Mouse (Mus musculus): ENCODE measurements around the gene Mapk8. TPM values are rescaled to one million over a fixed set of nuclear protein-coding genes. Genes with fewer than 3 reads are reported as not detected.
"Not testable (repeated sequence)": the region's sequence is repeated elsewhere in the genome, so short reads cannot be mapped to it uniquely, and the experiment has no call there.

Gene Mapk8
- polyA plus RNA-seq, 1 experiment from 2014 or later, result 12.0 TPM

DNA sequence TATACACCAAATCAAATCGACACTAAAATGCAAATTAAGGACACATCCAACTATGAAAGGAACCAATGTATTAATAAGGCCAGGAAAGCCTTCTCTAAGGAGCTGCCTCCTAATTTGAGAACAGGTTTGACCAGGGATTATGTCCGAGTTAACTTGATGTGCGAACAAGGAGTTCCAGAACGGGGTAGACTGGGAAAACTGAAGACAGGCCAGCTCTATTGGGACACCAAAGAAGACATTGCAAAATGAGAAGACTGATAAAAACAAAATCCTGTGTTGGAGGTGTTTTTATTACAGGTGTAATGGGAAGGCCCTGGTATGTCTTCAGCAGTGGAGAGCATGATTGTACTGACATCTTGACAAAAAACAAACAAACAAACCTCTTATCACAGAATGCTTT, 1.3 kb upstream of the Mapk8 start:
- Histone ChIP-seq H3K27ac (no peak overlapping the region), H3K4me3 (no peak overlapping the region), H3K4me2 (no peak overlapping the region), H3K9ac (no peak overlapping the region), H3K9me3 (replicated peaks) (no peaks in the 10 kb centered on the region), H3K36me3 (no peaks in the 10 kb centered on the region), H3K27me3 (peaks cover 4% of the 10 kb centered on the region; the same call in 1 of the 2 replicates), H3K4me1 (replicated peaks) (peaks cover 15% of the 10 kb centered on the region)
- WGBS, result 82% methylated on average over 4 of the region's 4 CpGs
- ATAC-seq (replicated peaks; ENCODE audit: insufficient number of reproducible peaks, insufficient read depth, low FRiP score, low read depth), result no peak

DNA sequence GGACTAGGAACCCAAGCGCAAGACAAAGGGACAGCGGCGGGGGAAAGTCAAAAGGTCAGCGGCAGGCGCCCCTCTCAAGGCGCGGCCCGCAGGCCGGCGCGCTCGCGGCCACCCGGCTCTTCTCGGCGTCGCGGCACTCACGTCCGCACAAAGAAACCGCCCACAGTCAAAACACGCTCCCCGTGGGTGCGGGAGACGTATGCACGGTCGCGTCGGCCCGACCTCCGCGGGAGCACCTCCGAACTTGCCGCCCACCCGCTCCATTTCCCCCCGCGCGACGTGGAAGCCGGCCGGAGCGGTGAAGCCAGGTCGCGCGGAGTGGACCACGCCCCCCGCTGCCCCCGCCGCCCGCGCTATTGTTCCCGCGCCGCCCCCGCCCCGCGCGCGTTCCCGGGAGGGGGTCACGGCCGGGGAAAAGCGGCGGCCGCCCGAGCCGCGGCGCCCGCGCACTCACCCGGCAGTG, 366 bp downstream of the Mapk8 start:
- Histone ChIP-seq H3K4me3 (peak overlapping the region; percentile 95), H3K27me3 (peaks cover 4% of the 10 kb centered on the region; the same call in 1 of the 2 replicates), H3K9ac (peak overlapping the region; percentile 95), H3K4me2 (peak overlapping the region; percentile 61), H3K4me1 (replicated peaks) (peaks cover 15% of the 10 kb centered on the region), H3K36me3 (no peaks in the 10 kb centered on the region), H3K27ac (peak overlapping the region; percentile 92), H3K9me3 (replicated peaks) (no peaks in the 10 kb centered on the region)
- peak; percentile 67 for ATAC-seq (replicated peaks; ENCODE audit: insufficient number of reproducible peaks, insufficient read depth, low FRiP score, low read depth)
- WGBS, result under 1% methylated on average over 72 of the region's 72 CpGs

DNA sequence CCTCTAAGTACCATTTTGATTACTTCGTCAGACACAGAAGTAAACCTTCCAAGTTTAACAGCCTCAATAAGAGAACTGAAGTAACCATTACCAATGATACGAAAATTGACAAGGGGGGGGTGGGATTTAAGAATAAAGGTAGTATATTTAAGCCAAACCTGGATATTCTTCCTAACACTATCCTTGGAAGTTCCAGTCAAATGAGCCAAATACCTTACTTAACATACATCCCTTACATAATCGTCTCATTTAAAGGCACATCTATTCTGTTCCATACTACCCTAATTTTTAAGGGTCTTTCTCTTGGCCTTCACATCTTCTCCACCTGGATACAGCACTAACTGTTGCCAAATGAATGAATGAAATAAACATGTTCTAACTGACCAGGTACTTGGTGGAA, 996 bp downstream of the Mapk8 start:
- H3K4me2 ChIP-seq, result peak overlapping the region; percentile 61
- H3K4me3 ChIP-seq, result peak overlapping the region; percentile 95
- no peaks in the 10 kb centered on the region for H3K9me3 ChIP-seq (replicated peaks)
- 33% methylated on average over 3 of the region's 3 CpGs for WGBS
- peak overlapping the region; percentile 95 for H3K9ac ChIP-seq
- no peak for ATAC-seq (replicated peaks; ENCODE audit: insufficient number of reproducible peaks, insufficient read depth, low FRiP score, low read depth)
- peak overlapping the region; percentile 92; the same call in 1 of the 2 replicates for H3K27ac ChIP-seq
- peaks cover 1% of the 10 kb centered on the region; the same call in 1 of the 2 replicates for H3K27me3 ChIP-seq
- H3K4me1 ChIP-seq (replicated peaks), result peaks cover 15% of the 10 kb centered on the region
- no peaks in the 10 kb centered on the region for H3K36me3 ChIP-seq

DNA sequence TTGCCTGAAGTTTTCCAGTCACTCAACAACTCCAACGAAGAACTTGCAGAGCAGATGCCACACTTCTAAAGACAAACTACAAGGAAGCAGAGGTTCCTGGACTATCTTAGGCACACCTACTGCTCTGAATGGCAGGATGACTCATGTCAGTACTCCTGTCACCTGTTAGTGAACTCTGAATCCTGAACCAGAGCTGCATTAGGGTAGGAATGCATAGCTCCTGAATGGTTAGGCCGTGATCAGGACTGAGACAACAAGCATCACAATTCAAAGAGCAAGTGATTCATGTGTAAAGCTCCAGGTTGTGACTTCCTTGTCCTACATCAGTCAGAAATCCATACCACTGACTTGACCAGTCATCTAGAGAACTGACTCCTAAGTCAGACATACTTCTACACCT, 3.2 kb downstream of the Mapk8 start:
- no peaks in the 10 kb centered on the region for H3K36me3 ChIP-seq
- no peak overlapping the region for H3K4me3 ChIP-seq
- 44% methylated on average over 2 of the region's 2 CpGs for WGBS
- H3K9ac ChIP-seq, result no peak overlapping the region
- no peaks in the 10 kb centered on the region for H3K9me3 ChIP-seq (replicated peaks)
- no peaks in the 10 kb centered on the region for H3K27me3 ChIP-seq
- peaks cover 15% of the 10 kb centered on the region for H3K4me1 ChIP-seq (replicated peaks)
- H3K27ac ChIP-seq, result no peak overlapping the region
- no peak overlapping the region for H3K4me2 ChIP-seq
- no peak for ATAC-seq (replicated peaks; ENCODE audit: insufficient number of reproducible peaks, insufficient read depth, low FRiP score, low read depth)

DNA sequence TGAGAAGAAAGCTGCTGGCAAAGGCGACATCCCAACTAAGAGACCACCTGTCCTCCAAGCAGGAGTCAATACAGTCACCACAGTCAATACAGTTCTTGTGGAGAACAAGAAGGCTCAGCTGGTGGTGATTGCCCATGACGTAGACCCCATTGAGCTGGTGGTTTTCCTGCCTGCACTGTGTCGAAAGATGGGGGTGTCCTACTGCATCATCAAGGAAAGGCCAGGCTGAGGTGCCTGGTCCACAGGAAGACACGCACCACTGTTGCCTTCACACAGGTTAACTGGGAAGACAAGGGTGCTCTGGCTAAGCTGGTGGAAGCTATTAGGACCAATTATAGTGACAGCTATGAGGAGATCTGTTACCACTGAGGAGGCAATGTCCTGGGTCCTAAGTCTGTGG, 14.5 kb downstream of the Mapk8 start:
- not testable (repeated sequence) for H3K4me2 ChIP-seq; ATAC-seq (replicated peaks; ENCODE audit: insufficient number of reproducible peaks, insufficient read depth, low FRiP score, low read depth); H3K27ac ChIP-seq; H3K4me1 ChIP-seq (replicated peaks); H3K4me3 ChIP-seq; H3K36me3 ChIP-seq; H3K9ac ChIP-seq; H3K27me3 ChIP-seq; H3K9me3 ChIP-seq (replicated peaks)
- WGBS, result 91% methylated on average over 4 of the region's 4 CpGs

DNA sequence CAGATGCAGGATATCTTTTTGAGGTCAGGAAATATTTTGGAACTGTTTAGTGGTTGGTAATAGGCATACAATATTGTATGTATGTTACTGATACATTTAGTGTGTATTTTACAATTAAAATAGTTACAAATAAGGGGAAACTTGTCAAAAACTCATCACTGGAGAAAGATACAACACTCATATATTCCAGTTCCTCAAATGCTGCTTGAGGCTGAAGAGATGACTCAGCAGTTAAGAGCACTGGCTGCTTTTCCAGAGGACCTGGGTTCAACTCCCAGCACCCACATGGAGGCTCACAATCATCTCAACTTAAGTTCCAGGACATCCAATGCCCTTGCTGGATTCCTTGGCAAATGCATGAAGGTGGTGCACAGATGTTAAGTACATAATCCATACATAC, 22.8 kb downstream of the Mapk8 start:
- Histone ChIP-seq H3K4me3 (no peak overlapping the region), H3K9me3 (replicated peaks) (no peaks in the 10 kb centered on the region), H3K27ac (no peak overlapping the region), H3K4me1 (replicated peaks) (peaks cover 3% of the 10 kb centered on the region; the same call in 1 of the 2 replicates), H3K4me2 (no peak overlapping the region), H3K36me3 (no peaks in the 10 kb centered on the region), H3K9ac (no peak overlapping the region), H3K27me3 (no peaks in the 10 kb centered on the region)
- no peak for ATAC-seq (replicated peaks; ENCODE audit: insufficient number of reproducible peaks, insufficient read depth, low FRiP score, low read depth)

DNA sequence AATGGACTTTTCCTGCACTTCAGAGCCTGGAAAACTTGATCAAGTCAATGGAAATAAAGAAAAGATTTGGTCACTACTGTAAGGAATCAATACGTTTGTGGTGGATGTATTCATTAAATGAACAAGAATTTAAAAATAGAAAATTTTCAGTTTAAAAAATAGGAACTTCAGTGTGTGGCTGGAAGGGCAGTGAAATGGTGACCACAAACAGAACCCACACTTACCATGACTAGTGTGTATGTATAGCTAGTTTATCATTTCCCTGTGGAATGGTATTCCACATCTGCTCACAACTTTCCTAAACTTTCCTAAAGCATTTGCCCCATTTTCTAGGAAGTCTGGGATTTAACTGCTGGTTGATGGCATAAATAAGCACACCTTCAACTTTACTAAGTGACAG, 24.0 kb downstream of the Mapk8 start:
- Histone ChIP-seq H3K9me3 (replicated peaks) (no peaks in the 10 kb centered on the region), H3K27me3 (no peaks in the 10 kb centered on the region), H3K4me3 (no peak overlapping the region), H3K4me1 (replicated peaks) (peaks cover 3% of the 10 kb centered on the region; the same call in 1 of the 2 replicates), H3K9ac (no peak overlapping the region), H3K4me2 (no peak overlapping the region), H3K27ac (no peak overlapping the region), H3K36me3 (no peaks in the 10 kb centered on the region)
- ATAC-seq (replicated peaks; ENCODE audit: insufficient number of reproducible peaks, insufficient read depth, low FRiP score, low read depth), result no peak
- WGBS, result 84% methylated on average over 1 of the region's 1 CpGs

DNA sequence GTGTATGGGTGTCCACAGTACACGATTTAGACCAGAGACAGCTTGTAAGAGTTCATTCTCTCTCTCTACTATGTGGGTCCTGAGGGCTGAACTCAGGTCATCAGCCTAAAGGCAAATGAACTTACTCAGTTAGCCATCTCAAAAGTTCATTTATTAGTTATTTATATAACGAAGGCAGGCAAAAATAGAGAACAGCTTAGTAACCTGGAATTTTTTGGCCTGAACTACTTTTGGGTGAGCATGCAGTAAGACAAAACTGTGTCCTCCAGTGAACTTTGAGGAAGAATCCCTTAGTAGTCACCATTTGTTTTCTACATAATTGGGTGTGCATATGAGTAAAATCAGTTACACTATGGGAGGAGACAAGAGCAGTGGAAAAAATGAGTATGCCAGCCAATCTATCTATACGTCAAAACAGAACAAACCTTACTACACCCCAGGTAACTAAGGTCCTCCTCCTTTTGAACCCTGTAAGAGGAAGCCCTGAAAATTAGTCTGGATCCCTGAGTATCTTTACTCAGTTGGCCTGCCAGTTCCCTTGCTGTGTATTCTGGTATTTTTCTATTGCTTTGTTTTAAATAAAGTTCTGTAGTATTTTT, 28.5 kb downstream of the Mapk8 start:
- Histone ChIP-seq H3K36me3 (no peaks in the 10 kb centered on the region), H3K27ac (no peak overlapping the region), H3K9me3 (replicated peaks) (no peaks in the 10 kb centered on the region), H3K27me3 (no peaks in the 10 kb centered on the region), H3K9ac (no peak overlapping the region), H3K4me1 (replicated peaks) (peaks cover 6% of the 10 kb centered on the region; the same call in 1 of the 2 replicates), H3K4me3 (no peak overlapping the region), H3K4me2 (no peak overlapping the region)
- 91% methylated on average over 3 of the region's 3 CpGs for WGBS
- no peak for ATAC-seq (replicated peaks; ENCODE audit: insufficient number of reproducible peaks, insufficient read depth, low FRiP score, low read depth)

DNA sequence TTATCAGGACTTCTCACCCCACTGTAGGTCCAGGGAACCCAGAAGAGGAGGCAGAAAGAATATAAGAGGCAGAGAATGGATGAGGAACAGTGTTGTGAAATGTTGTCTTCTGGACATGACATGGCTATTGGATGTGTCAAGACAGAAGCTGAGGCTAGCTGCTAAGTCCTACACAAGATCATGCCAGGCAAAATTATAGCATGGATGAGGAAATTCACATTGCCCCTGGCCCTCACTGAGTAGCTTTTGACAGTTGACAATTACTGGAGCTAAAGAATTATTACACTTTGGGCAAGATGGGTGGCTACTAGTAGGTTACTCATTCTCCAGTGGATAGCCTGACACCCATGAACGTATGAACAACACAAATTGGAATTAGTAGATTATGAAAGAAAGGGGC, 31.2 kb downstream of the Mapk8 start:
- Histone ChIP-seq H3K4me2 (no peak overlapping the region), H3K9ac (no peak overlapping the region), H3K27me3 (no peaks in the 10 kb centered on the region), H3K4me3 (no peak overlapping the region), H3K36me3 (0 out of 2 replicates have a peak, but pooled peaks cover under 1% of the 10 kb centered on the region), H3K4me1 (replicated peaks) (peaks cover 5% of the 10 kb centered on the region; the same call in 1 of the 2 replicates), H3K9me3 (replicated peaks) (no peaks in the 10 kb centered on the region), H3K27ac (no peak overlapping the region)
- 86% methylated on average over 1 of the region's 1 CpGs for WGBS
- ATAC-seq (replicated peaks; ENCODE audit: insufficient number of reproducible peaks, insufficient read depth, low FRiP score, low read depth), result no peak

DNA sequence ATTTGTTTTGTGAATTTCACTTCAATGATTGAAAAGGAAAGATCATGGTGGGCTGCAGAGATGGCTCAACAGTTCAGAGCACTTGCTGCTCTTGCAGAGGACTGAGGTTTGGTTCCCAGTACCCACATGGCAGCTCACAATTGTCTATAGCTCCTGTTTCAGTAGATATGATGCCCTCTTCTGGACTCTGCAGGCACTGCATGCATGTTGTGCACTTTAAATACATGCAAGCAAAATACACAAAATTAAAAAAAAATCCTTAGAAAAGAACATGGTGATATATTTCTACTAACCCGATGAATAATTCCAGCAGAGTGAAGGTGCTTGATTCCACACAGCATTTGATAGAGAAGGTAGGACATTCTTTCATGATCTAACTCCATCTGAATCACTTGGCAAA, 44.6 kb downstream of the Mapk8 start:
- 95% methylated on average over 1 of the region's 1 CpGs for WGBS
- Histone ChIP-seq H3K9me3 (replicated peaks) (no peaks in the 10 kb centered on the region), H3K9ac (no peak overlapping the region), H3K4me2 (no peak overlapping the region), H3K36me3 (peaks cover 8% of the 10 kb centered on the region), H3K4me1 (replicated peaks) (no peaks in the 10 kb centered on the region), H3K27me3 (no peaks in the 10 kb centered on the region), H3K27ac (no peak overlapping the region), H3K4me3 (no peak overlapping the region)
- ATAC-seq (replicated peaks; ENCODE audit: insufficient number of reproducible peaks, insufficient read depth, low FRiP score, low read depth), result no peak

DNA sequence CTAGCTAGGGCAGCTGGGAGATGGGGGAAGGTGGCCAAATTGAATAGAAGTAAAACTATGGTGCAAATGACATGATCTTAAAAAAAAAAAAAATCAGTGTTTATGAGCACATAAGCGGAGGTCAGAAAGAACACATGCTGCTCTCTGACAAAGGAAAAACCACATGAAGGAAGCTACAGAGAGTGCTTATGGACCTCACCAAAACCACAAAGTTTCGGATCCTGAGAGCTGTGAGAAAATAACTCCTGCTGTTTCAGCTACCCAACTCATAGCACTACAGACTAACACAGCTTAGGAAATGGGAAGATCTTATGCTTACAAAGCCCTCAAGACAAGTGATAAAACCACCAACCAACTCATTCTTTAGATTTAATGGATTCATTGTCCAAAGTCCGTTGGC, 46.9 kb downstream of the Mapk8 start:
- H3K27ac ChIP-seq, result no peak overlapping the region
- H3K4me3 ChIP-seq, result no peak overlapping the region
- WGBS, result 73% methylated on average over 3 of the region's 3 CpGs
- H3K4me1 ChIP-seq (replicated peaks), result no peaks in the 10 kb centered on the region
- no peak for ATAC-seq (replicated peaks; ENCODE audit: insufficient number of reproducible peaks, insufficient read depth, low FRiP score, low read depth)
- no peaks in the 10 kb centered on the region for H3K9me3 ChIP-seq (replicated peaks)
- H3K36me3 ChIP-seq, result peaks cover 8% of the 10 kb centered on the region
- no peaks in the 10 kb centered on the region for H3K27me3 ChIP-seq
- H3K9ac ChIP-seq, result no peak overlapping the region
- no peak overlapping the region for H3K4me2 ChIP-seq

Data from heart, embryonic 15.5 days (tissue).